ENCODE assay signal across 8 mouse cellular contexts in genomic region chr13:81761566-81762186, GRCm38 (mm10). TPM values are rescaled to one million over a fixed set of nuclear protein-coding genes. Genes with fewer than 3 reads are reported as not detected.
DNase-seq lines count a peak whose midpoint lies in the region; ATAC-seq and TF ChIP-seq lines count a peak whose summit lies in the region.

No protein-coding gene starts in this region.

- peak; percentile 66; the same call in 1 of the 2 replicates for ATAC-seq in forebrain, embryonic 16.5 days
- ATAC-seq in lung, postnatal 0 days: no peak

- H3K27ac ChIP-seq in forebrain, embryonic 16.5 days (ENCODE audit: low read length): no peak overlapping the region
- H3K27ac ChIP-seq in lung, postnatal 0 days (ENCODE audit: low read length): no peak overlapping the region

- 0 out of 2 replicates have a peak, but pooled peaks cover 3% of the 10 kb centered on the region for H3K4me1 ChIP-seq in forebrain, embryonic 16.5 days (replicated peaks; ENCODE audit: control insufficient read depth, insufficient read depth, low read length)
- H3K4me1 ChIP-seq in lung, postnatal 0 days (ENCODE audit: insufficient read depth, low read depth, low read length): no peaks in the 10 kb centered on the region

- DNase-seq in 3T3-L1 (ENCODE audit: low read depth, low spot score): peak; percentile 80
- DNase-seq in CD4-positive helper T cell, adult 2 months (ENCODE audit: low read depth, low spot score): peak; percentile 48
- DNase-seq in cerebellum, adult 11-12 months: peak; percentile 23
- peak; percentile 46 to 47 for DNase-seq in kidney, adult 8-10 months
- peak; percentile 88 for DNase-seq in lung, postnatal 0 days (ENCODE audit: low spot score)
- peak; percentile 28 for DNase-seq in retina, adult 2 months (ENCODE audit: low read depth, low spot score)
- DNase-seq in gastrocnemius, postnatal 14 days: no peak

- H3K4me3 ChIP-seq in forebrain, embryonic 16.5 days (replicated peaks; ENCODE audit: low read length): no peak overlapping the region
- no peak overlapping the region for H3K4me3 ChIP-seq in lung, postnatal 0 days (ENCODE audit: low read depth, low read length)

- no peaks in the 10 kb centered on the region for H3K9me3 ChIP-seq in forebrain, embryonic 16.5 days (ENCODE audit: control insufficient read depth, low read length)
- H3K9me3 ChIP-seq in lung, postnatal 0 days (ENCODE audit: low read length): no peaks in the 10 kb centered on the region

- no peaks in the 10 kb centered on the region for H3K27me3 ChIP-seq in forebrain, embryonic 16.5 days (replicated peaks; ENCODE audit: control insufficient read depth, insufficient read depth, low read length)
- no peaks in the 10 kb centered on the region for H3K27me3 ChIP-seq in lung, postnatal 0 days (replicated peaks; ENCODE audit: insufficient read depth, low read length)

- no peak overlapping the region for H3K9ac ChIP-seq in forebrain, embryonic 16.5 days (replicated peaks; ENCODE audit: low read depth, low read length)
- H3K9ac ChIP-seq in lung, postnatal 0 days (replicated peaks; ENCODE audit: low read depth): no peak overlapping the region

- intact Hi-C loops in gastrocnemius, postnatal 14 days (cut with DNase I; ENCODE audit: low total_unique reads): loop anchor here (10.0 kb wide), 1 partner anchor 117 kb away; no protein-coding TSS in a partner anchor

- no peak for TF ChIP-seq EP300 in lung, postnatal 0 days (IDR thresholded peaks at IDR 0.05)

- TF ChIP-seq CTCF in lung, postnatal 0 days (IDR thresholded peaks at IDR 0.05): peak; percentile 72

- H3K36me3 ChIP-seq in forebrain, embryonic 16.5 days (ENCODE audit: control insufficient read depth, insufficient read depth): no peaks in the 10 kb centered on the region
- H3K36me3 ChIP-seq in lung, postnatal 0 days (ENCODE audit: insufficient read depth, low read length): no peaks in the 10 kb centered on the region

- no peak overlapping the region for H3K4me2 ChIP-seq in forebrain, embryonic 16.5 days (ENCODE audit: low read length)
- no peak overlapping the region for H3K4me2 ChIP-seq in lung, postnatal 0 days (replicated peaks; ENCODE audit: low read depth, low read length)

- 30% methylated on average over 14 of the region's 14 CpGs for WGBS in forebrain, embryonic 16.5 days
- WGBS in lung, postnatal 0 days: 29% methylated on average over 14 of the region's 14 CpGs

RNA-seq across cellular contexts. Expression of gene Cetn3, which starts 21.2 kb away (rescaled TPM):
- polyA plus RNA-seq in forebrain, embryonic 16.5 days (2015; fragmentation: Nextera tagmentation; extraction: Ambion mirVana): 285 and 300 TPM in 2 replicates
- polyA plus RNA-seq in lung, postnatal 0 days (2015; fragmentation: Nextera tagmentation; extraction: Ambion mirVana): 184 and 185 TPM in 2 replicates
- total RNA-seq in gastrocnemius, postnatal 14 days (2021): 10 to 100 TPM; 44.6 to 45.8 TPM

RNA-seq across cellular contexts. Expression of gene Mblac2, which starts 50.5 kb away (rescaled TPM):
- 33.9 and 38.4 TPM in 2 replicates for polyA plus RNA-seq in forebrain, embryonic 16.5 days (2015; fragmentation: Nextera tagmentation; extraction: Ambion mirVana)
- 5.6 and 6.5 TPM in 2 replicates for polyA plus RNA-seq in lung, postnatal 0 days (2015; fragmentation: Nextera tagmentation; extraction: Ambion mirVana)
- 1 to 10 TPM; 1.1 TPM for total RNA-seq in gastrocnemius, postnatal 14 days (2021)

RNA-seq across cellular contexts. Expression of gene Polr3g, which starts 50.9 kb away (rescaled TPM):
- 3.3 and 3.8 TPM in 2 replicates for polyA plus RNA-seq in forebrain, embryonic 16.5 days (2015; fragmentation: Nextera tagmentation; extraction: Ambion mirVana)
- 5.1 and 5.2 TPM in 2 replicates for polyA plus RNA-seq in lung, postnatal 0 days (2015; fragmentation: Nextera tagmentation; extraction: Ambion mirVana)
- total RNA-seq in gastrocnemius, postnatal 14 days (2021): 1 to 10 TPM in 1 of 2 experiments, under 1 TPM in 1; 0.69 to 1.3 TPM
